Mouse (Mus musculus) lung, adult 2 months (tissue): Measurements from ENCODE around the gene Hist1h2bg. TPM values are rescaled to one million over a fixed set of nuclear protein-coding genes. Genes with fewer than 3 reads are reported as not detected.
"Not testable (repeated sequence)": the region's sequence is repeated elsewhere in the genome, so short reads cannot be mapped to it uniquely, and the experiment has no call there.

Experiments used
- DNase-seq: peaks from one replicate; pipeline ENCODE4 v3.0.0; 2022
- H3K4me1 ChIP-seq: fragments of 200-500 bp; 2 replicates; pipeline ENCODE4 v1.6.1; 2011; ENCODE audit warnings: low read length; ENCODE audit not compliant: control insufficient read depth, insufficient read depth
- H3K4me3 ChIP-seq: fragments of 200-500 bp; replicated peaks from 2 replicates; pipeline ENCODE3; 2011; ENCODE audit warnings: low read depth, mild to moderate bottlenecking, control low read depth, low read length; ENCODE audit errors: extremely low read depth
- CTCF ChIP-seq: fragments of 200-500 bp; IDR thresholded peaks from 2 replicates; pipeline ENCODE4 v1.5.1; 2011; ENCODE audit warnings: mild to moderate bottlenecking, low read length, control low read depth; ENCODE audit not compliant: insufficient read depth
- POLR2A ChIP-seq: fragments of 200-500 bp; IDR thresholded peaks from 2 replicates; pipeline ENCODE4 v1.6.1; 2011; ENCODE audit warnings: low read depth, mild to moderate bottlenecking, control low read depth, low read length, borderline replicate concordance; ENCODE audit errors: extremely low read depth
- WGBS: fragments of 180-500 bp; shearing (Covaris S2); methylation state at CpG from one replicate; pipeline ENCODE4 v1.1.7; 2018; 5-methylcytosine and 5-hydroxymethylcytosine counted together
- polyA plus RNA-seq: library from polyadenylated mRNA; depleted of rRNA; stranded (reverse); fragments of >200 nt; gene quantifications from 2 replicates; pipeline ENCODE4 v1.2.3, GENCODE M21; 2012

The Hist1h2bg gene
- polyA plus RNA-seq, 1 experiment = 9.8 TPM

DNA sequence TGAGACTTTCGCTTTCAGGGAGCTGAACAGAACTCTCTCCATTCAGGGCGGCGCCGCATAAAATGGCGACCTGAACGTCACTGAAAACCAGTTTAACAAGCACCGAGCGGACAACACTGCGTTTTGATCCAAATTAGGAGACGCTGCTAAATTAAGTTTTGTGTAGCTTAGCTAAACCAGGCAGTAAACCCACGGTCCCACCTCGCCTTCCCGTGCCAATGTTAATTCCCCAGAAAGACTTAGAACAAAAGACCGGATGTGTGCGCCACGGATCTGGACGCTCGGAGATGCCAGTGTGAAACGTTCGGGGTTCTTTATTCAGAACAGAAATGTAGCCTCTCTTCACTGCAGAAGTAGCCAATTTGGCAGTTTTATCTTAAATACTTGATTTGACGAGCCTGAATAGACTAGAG lies 13.8 kb downstream of the Hist1h2bg start:
- peak; percentile 78 for DNase-seq
- WGBS = under 1% methylated on average over 21 of the region's 21 CpGs
- peaks cover 2% of the 10 kb centered on the region; the same call in 1 of the 2 replicates for H3K4me1 ChIP-seq
- TF ChIP-seq POLR2A (peak; percentile 59; the same call in 1 of the 2 replicates), CTCF (no peak)
- H3K4me3 ChIP-seq = peak overlapping the region; percentile 91

- peak overlapping the region; percentile 91 for H3K4me3 ChIP-seq
- DNase-seq = peak; percentile 63
- under 1% methylated on average over 34 of the region's 36 CpGs for WGBS
- peak; percentile 97 for TF ChIP-seq POLR2A
- H3K4me1 ChIP-seq = not testable (repeated sequence)
Measured at GRCm38 (mm10) chr13:23585442-23586098, 14.4 kb downstream of the Hist1h2bg start.

GRCm38 (mm10) chr13:23586099-23586939 lies 15.1 kb downstream of the Hist1h2bg start:
- Histone ChIP-seq H3K4me1 (peaks cover 2% of the 10 kb centered on the region; the same call in 1 of the 2 replicates), H3K4me3 (peak overlapping the region; percentile 64)
- WGBS = 2% methylated on average over 22 of the region's 22 CpGs
- TF ChIP-seq POLR2A (no peak), CTCF (no peak)
- DNase-seq = peak; percentile 16

DNA sequence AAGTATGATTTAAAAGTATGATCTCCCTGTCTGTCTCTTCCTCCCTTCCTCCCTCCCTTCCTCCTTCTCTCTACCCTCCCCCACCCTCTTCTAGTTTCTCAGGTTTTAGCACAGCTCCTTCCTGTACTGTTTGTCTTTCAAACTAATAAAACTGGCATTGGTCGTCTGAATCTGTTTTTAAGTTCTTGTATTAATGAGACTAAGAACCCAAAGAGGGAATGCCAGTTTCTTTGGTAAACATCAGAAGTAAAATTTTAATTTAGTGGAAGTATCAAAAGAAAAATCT lies 15.7 kb downstream of the Hist1h2bg start:
- TF ChIP-seq POLR2A = no peak
- no peak for TF ChIP-seq CTCF
- no peak overlapping the region for H3K4me3 ChIP-seq
- WGBS = 0% methylated on average over 1 of the region's 1 CpGs
- H3K4me1 ChIP-seq = peaks cover 2% of the 10 kb centered on the region; the same call in 1 of the 2 replicates
- DNase-seq = no peak

GRCm38 (mm10) chr13:23591206-23591605 lies 20.0 kb downstream of the Hist1h2bg start:
- H3K4me3 ChIP-seq = no peak overlapping the region
- TF ChIP-seq CTCF = no peak
- no peak for TF ChIP-seq POLR2A
- peaks cover 5% of the 10 kb centered on the region; the same call in 1 of the 2 replicates for H3K4me1 ChIP-seq
- no peak for DNase-seq
- WGBS = 87% methylated on average over 7 of the region's 7 CpGs

DNA sequence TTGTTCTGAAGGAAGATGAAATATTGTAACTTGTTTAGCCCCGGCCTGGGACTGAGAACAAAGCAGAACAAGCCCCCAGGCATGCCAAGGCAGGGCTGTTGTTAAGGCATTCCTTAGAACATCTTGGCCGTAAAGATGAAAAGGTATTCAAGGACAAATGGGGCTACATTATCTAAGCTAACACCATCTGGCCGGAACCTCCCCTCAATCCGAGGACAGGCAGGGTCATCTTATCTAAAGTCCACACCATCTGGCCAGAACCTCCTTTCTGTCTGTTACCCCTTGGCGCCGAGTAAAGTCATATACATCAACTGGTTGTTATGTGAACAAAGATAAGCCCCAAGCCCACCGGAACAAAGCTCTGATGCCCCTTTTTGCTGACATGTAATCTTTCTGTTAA lies 20.7 kb downstream of the Hist1h2bg start:
- H3K4me1 ChIP-seq, H3K4me3 ChIP-seq, DNase-seq: not testable (repeated sequence)
- 85% methylated on average over 7 of the region's 7 CpGs for WGBS

GRCm38 (mm10) chr13:23592614-23593013 lies 21.4 kb downstream of the Hist1h2bg start:
- WGBS = 52% methylated on average over 7 of the region's 7 CpGs
- no peak for DNase-seq
- Histone ChIP-seq H3K4me1 (peaks cover 5% of the 10 kb centered on the region; the same call in 1 of the 2 replicates), H3K4me3 (no peak overlapping the region)
- TF ChIP-seq CTCF = no peak
- TF ChIP-seq POLR2A = no peak

DNA sequence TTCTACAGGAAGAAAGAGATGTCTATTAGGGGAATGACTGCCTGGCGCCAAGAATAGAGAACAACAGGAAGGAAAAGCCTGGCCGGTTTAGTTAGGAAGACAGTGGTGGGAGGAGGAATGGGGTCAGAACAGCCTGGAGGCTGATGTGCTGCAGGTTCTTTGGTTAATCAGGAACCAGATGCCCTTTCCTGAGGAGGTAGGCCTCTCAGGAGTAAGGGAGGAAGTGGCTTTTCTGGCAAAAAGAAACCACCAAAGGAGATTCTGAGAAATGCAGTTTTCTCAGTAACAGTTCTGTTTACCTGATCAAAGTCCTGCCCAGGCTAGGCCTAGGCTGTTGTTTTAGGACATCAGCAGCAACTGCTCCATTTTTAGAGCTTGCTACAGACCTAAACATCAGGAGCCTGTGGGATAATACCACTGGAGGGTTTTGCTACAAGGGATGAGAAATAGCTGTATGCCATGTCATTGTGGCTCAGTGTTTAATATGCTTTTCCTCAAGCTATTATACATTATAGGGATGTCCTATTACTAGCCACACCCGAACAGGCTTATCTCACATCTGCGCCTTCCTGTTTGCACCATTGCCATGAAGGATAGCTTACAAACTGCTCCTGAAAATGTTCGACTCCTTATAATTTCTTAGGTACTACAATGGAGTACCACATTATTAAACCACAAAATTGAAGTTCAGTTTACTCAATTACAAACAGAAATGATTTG lies 22.0 kb downstream of the Hist1h2bg start:
- Histone ChIP-seq H3K4me1 (peaks cover 5% of the 10 kb centered on the region), H3K4me3 (no peak overlapping the region)
- TF ChIP-seq POLR2A = no peak
- no peak for TF ChIP-seq CTCF
- 40% methylated on average over 5 of the region's 5 CpGs for WGBS
- no peak for DNase-seq

GRCm38 (mm10) chr13:23595185-23595584 lies 24.0 kb downstream of the Hist1h2bg start:
- TF ChIP-seq POLR2A (no peak), CTCF (no peak)
- DNase-seq = no peak
- Histone ChIP-seq H3K4me1 (peaks cover 5% of the 10 kb centered on the region), H3K4me3 (no peak overlapping the region)
- 64% methylated on average over 2 of the region's 2 CpGs for WGBS

DNA sequence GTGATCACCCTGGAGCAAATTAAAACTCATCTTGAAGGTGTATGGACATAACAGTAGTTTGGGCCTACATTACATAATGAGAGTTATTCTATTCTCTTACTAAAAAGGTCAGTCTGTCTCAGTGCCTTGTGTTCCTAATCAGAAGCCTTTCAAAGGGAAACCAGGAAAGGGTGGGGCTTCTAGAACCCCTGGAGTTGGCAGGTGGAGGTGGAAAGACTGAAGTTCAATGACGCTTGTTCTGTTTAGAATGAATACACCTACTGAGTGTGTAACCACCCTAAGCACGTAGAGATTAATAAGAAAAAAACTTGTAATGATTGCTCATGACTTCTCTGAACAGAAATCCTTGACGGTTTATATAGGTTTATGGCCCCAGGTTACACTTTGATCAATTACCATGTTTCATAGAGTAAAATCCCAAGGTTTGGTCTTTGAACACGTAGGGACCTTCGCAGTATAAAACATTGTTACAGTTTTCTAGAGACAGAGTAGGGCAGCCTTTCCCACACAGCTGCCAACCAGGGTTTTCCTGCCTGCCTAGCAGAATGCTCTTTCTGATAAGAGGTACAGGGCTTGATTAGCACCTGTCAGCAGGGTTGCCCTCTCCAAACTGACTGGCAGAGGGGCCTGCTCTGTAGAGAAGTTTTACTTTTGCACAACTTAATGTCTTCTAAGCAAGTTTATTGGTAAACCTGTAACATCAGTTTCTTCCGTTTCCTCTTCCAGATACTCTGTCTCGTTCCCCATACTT lies 24.6 kb downstream of the Hist1h2bg start:
- TF ChIP-seq POLR2A (no peak), CTCF (no peak)
- H3K4me1 ChIP-seq = peaks cover 5% of the 10 kb centered on the region
- no peak for DNase-seq
- 78% methylated on average over 7 of the region's 7 CpGs for WGBS
- no peak overlapping the region for H3K4me3 ChIP-seq
